Mouse (Mus musculus) neural tube, embryonic 15.5 days (tissue): ENCODE results near the gene Rapgef6. TPM values are rescaled to one million over a fixed set of nuclear protein-coding genes. Genes with fewer than 3 reads are reported as not detected.
A peak's percentile ranks its signal among the peaks of the same experiment; 100 is the strongest.

Experiments
- ATAC-seq: fragments of 200-750 bp; cut with Nextera tagmentation; 2 replicates; pipeline ENCODE4 v1.8.0; 2017; ENCODE audit warnings: mild to moderate bottlenecking, moderate TSS enrichment, moderate library complexity; ENCODE audit not compliant: low FRiP score
- H3K27ac ChIP-seq: fragments of 300-500 bp; sonication (generic); replicated peaks from 2 replicates; pipeline ENCODE4 v1.5.1; 2015; ENCODE audit warnings: mild to moderate bottlenecking, inconsistent platforms
- H3K27me3 ChIP-seq: fragments of 300-500 bp; sonication (generic); replicated peaks from 2 replicates; pipeline ENCODE4 v1.6.1; 2015; ENCODE audit warnings: inconsistent platforms
- H3K36me3 ChIP-seq: fragments of 300-500 bp; sonication (generic); 2 replicates; pipeline ENCODE4 v1.6.1; 2015; ENCODE audit warnings: inconsistent platforms
- H3K4me1 ChIP-seq: fragments of 300-500 bp; sonication (generic); 2 replicates; pipeline ENCODE4 v1.6.1; 2015; ENCODE audit warnings: inconsistent platforms
- H3K4me2 ChIP-seq: fragments of 300-500 bp; sonication (generic); 2 replicates; pipeline ENCODE4 v1.6.1; 2015; ENCODE audit warnings: inconsistent platforms, mild to moderate bottlenecking, moderate library complexity
- H3K4me3 ChIP-seq: fragments of 300-500 bp; sonication (generic); replicated peaks from 2 replicates; pipeline ENCODE4 v1.5.1; 2015; ENCODE audit warnings: mild to moderate bottlenecking, inconsistent platforms
- H3K9ac ChIP-seq: fragments of 300-500 bp; sonication (generic); replicated peaks from 2 replicates; pipeline ENCODE4 v1.6.1; 2015; ENCODE audit warnings: mild to moderate bottlenecking, inconsistent platforms
- H3K9me3 ChIP-seq: fragments of 300-500 bp; sonication (generic); replicated peaks from 2 replicates; pipeline ENCODE4 v1.6.1; 2016; ENCODE audit warnings: inconsistent platforms
- WGBS: fragments of 180-500 bp; shearing (Covaris S2); methylation state at CpG from one replicate; pipeline ENCODE4 v1.1.7; 2015; ENCODE audit warnings: mixed read lengths; 5-methylcytosine and 5-hydroxymethylcytosine counted together
- polyA plus RNA-seq: library from polyadenylated mRNA; unstranded; fragments of >200 nt; fragmentation: Nextera tagmentation; extraction: Ambion mirVana; gene quantifications from 2 replicates; pipeline ENCODE4 v1.2.1, GENCODE M21; 2015

Rapgef6 gene
- polyA plus RNA-seq = 35.9 and 36.5 TPM in 2 replicates

DNA sequence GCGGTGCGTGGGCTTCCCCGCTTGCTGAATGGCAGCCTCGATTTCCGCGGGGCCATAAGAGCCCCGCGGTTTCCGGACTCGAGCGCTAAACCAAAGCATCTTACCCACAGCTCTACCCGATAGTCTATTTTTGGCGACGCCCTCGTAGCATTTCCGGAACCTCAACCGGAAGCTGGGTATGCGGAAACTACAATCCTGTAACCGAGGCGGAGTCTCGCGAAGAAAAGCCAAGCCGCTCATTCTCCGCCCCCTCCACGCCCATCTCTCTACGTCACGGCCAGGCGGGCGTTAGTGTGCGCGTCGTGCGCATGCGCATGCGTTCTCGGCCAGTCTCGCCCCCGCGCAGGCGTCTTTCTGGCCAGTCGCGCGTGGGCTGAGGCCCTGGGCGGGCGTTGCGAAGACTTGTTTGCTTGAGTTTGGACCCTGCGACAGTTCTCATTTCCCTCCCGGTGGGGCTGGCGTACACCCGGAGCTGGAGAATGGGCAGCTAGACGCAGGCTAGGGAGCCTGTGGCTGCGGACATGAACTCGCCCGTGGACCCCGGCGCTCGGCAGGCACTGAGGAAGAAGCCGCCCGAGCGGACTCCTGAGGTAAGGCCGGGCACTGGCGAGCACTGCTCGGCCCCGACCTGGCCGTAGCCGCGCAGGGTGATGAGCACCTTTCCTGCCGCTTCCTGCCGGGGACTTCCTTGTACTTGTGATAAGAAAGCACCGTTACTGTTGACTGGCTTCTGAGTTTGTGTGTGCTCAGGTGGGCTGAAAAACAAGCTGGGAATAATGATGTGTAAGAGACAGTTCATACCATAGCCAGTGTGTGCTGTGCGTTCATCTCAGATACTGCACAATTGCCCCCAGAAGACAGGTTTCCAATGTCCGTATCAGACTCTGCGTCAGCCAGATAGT lies at the start of gene Rapgef6:
Rapgef6 (plus strand) TSS at position 319 of the 902 bp plus-strand sequence.
- ATAC-seq = peak; percentile 98
- Histone ChIP-seq H3K4me2 (peak within 1 kb of the TSS; percentile 72), H3K9ac (peak within 1 kb of the TSS; percentile 82), H3K27ac (peak within 1 kb of the TSS; percentile 93), H3K4me1 (peaks cover 18% of the 10 kb centered on the region), H3K27me3 (no peaks in the 10 kb centered on the region), H3K36me3 (no peaks in the 10 kb centered on the region), H3K4me3 (peak within 1 kb of the TSS; percentile 99), H3K9me3 (no peaks in the 10 kb centered on the region)
- WGBS = under 1% methylated on average over 66 of the region's 73 CpGs

DNA sequence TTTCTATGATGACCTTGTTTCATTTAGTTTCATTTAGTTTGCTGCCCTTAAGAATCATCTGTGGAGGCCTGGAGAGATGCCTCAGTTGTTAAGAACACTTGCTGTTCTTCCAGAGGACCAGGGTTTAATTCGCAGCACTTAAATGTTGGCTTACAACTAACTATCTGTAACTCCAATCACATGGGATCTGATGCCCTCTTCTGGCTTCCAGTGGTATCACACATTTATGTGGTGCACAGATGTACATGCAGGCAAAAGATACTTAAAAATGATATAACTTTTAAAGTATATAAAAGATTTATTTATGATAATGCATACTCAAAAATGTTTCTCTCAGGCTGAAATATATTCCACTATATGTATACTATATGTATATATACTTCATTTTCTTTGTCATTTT lies 44.2 kb upstream of the Rapgef6 start:
- H3K27ac ChIP-seq = no peak overlapping the region
- no peak overlapping the region for H3K9ac ChIP-seq
- H3K4me3 ChIP-seq = no peak overlapping the region
- 94% methylated on average over 1 of the region's 1 CpGs for WGBS
- H3K9me3 ChIP-seq = no peaks in the 10 kb centered on the region
- no peaks in the 10 kb centered on the region for H3K4me1 ChIP-seq
- H3K36me3 ChIP-seq = peaks cover 9% of the 10 kb centered on the region
- H3K4me2 ChIP-seq = no peak overlapping the region
- no peak for ATAC-seq
- no peaks in the 10 kb centered on the region for H3K27me3 ChIP-seq

DNA sequence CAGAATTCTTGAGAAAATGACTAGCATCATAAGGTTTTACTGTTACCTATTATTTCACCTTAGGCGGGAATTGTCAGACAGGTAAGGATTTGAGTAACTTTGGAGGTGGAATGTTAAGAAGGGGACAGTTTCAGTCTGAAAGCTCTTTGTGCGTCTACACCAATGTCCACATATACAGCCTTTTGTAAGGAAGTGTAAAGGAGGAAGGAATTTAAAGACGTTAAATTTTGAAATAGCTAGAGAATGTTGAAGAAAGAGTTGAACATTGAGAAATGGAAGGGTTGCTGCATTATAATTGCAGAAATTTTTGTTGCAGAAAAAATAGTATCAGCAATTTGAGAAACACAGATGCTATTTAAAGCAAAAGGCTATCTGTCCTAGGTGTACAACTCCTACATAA lies 36.6 kb upstream of the Rapgef6 start:
- no peak overlapping the region for H3K4me3 ChIP-seq
- H3K27ac ChIP-seq = no peak overlapping the region
- H3K36me3 ChIP-seq = peaks cover under 1% of the 10 kb centered on the region
- no peak for ATAC-seq
- no peaks in the 10 kb centered on the region for H3K9me3 ChIP-seq
- no peaks in the 10 kb centered on the region for H3K4me1 ChIP-seq
- H3K4me2 ChIP-seq = no peak overlapping the region
- no peaks in the 10 kb centered on the region for H3K27me3 ChIP-seq
- no peak overlapping the region for H3K9ac ChIP-seq
- 92% methylated on average over 3 of the region's 3 CpGs for WGBS

DNA sequence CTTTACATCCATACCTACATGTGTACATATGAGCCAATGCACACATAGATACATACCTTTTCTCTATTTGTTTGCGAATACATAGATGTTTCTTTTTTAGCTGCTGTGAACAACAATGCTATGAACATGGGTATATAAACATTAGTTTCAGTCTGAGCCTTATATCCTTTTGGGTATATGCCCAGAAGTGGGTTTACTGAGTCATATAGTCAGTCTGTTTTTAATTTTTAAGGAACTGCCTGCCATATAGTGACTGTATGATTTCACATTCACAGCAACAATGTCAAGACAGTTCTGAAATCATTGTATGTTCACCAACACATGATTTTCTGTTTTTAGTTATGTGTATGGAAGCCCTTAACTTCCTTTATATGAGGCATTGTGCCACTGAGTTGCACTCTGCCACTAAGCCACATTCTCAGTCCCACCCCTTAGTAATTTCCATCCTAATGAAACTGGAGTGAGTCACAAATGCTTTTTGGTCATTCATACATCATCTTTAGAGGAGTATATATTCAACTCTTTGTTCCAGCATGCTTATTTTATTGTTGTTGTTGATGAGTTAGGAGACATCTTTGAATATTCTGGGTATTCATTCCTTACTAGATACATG lies 30.6 kb upstream of the Rapgef6 start:
- no peaks in the 10 kb centered on the region for H3K9me3 ChIP-seq
- H3K36me3 ChIP-seq = peaks cover 10% of the 10 kb centered on the region; the same call in 1 of the 2 replicates
- H3K4me3 ChIP-seq = no peak overlapping the region
- no peak overlapping the region for H3K4me2 ChIP-seq
- no peaks in the 10 kb centered on the region for H3K27me3 ChIP-seq
- no peak overlapping the region for H3K27ac ChIP-seq
- H3K4me1 ChIP-seq = no peaks in the 10 kb centered on the region
- 96% methylated on average over 1 of the region's 1 CpGs for WGBS
- H3K9ac ChIP-seq = no peak overlapping the region
- no peak for ATAC-seq

DNA sequence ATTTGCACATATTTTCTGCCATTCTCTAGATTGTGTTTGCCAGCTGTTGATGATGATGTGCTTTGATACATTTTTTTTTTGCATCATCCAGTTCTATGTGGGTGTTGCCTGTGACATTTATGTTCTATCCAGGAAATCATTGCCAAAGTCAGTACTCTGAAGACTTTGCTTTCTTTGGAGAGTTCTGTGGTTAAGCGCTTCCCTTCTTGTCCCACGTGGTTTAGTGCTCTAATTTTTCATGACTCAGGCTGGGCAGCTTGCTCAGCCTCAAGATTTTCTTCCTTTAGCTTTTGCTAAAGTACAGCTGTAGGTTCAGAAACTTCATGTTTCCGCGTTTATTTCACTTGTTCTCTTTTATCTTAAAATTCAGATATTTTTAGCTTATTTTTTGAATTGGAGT lies 30.1 kb upstream of the Rapgef6 start:
- no peaks in the 10 kb centered on the region for H3K4me1 ChIP-seq
- no peak overlapping the region for H3K4me2 ChIP-seq
- no peak overlapping the region for H3K9ac ChIP-seq
- H3K36me3 ChIP-seq = peaks cover 10% of the 10 kb centered on the region; the same call in 1 of the 2 replicates
- H3K27me3 ChIP-seq = no peaks in the 10 kb centered on the region
- no peak for ATAC-seq
- 86% methylated on average over 4 of the region's 4 CpGs for WGBS
- H3K4me3 ChIP-seq = no peak overlapping the region
- H3K27ac ChIP-seq = no peak overlapping the region
- no peaks in the 10 kb centered on the region for H3K9me3 ChIP-seq

DNA sequence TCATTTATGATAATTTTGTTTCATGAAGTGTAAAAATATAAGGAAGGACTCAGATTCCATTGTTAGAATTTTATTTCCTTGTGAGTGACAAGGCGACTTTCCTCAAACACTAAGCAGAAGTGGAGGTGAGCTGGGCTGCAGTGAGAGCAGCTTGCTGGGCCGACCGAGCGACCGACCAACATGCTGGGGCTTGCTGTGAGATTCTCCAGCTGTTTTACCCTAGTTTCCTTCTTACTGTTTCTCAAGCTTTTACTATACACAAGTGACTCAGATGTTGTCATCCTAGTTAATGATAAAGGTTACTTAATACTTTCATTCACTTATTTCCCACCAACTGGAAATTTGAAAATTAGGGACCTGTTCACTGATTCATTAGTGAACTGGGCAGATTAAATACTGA lies 22.8 kb upstream of the Rapgef6 start:
- no peak overlapping the region for H3K4me3 ChIP-seq
- no peaks in the 10 kb centered on the region for H3K9me3 ChIP-seq
- no peak overlapping the region for H3K9ac ChIP-seq
- no peak overlapping the region for H3K27ac ChIP-seq
- no peaks in the 10 kb centered on the region for H3K27me3 ChIP-seq
- no peak for ATAC-seq
- 95% methylated on average over 5 of the region's 5 CpGs for WGBS
- no peak overlapping the region for H3K4me2 ChIP-seq
- H3K4me1 ChIP-seq = no peaks in the 10 kb centered on the region
- H3K36me3 ChIP-seq = peaks cover 30% of the 10 kb centered on the region

DNA sequence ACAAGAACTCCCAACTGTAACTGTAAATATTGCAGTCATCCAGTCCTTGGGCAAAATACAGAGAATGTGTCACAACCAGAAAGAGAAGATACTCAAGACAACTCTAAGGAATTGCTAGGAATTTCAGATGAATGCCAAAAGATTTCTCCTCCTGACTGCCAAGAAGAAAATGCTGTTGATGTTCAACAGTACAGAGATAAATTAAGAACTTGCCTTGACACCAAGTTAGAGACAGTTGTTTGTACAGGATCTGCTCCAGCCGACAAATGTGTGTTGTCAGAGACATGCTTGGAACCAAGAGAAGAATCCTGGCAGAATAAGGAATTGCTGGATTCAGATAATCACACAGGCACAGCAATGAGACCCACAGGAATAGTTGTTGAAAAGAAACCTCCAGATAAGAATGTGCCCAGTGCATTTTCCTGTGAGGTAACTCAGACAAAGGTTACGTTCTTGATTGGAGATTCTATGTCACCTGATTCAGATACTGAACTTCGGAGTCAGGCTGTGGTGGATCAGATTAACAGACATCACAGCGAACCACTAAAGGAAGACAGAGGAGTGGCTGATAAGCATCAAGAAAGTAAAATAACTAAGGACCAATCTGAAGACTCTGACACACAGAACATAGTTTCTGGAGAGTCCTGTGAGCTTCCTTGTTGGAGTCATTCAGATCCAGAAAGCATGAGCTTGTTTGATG lies 20.0 kb upstream of the Rapgef6 start:
- no peak overlapping the region for H3K4me3 ChIP-seq
- H3K27me3 ChIP-seq = no peaks in the 10 kb centered on the region
- no peak overlapping the region for H3K9ac ChIP-seq
- WGBS = 93% methylated on average over 4 of the region's 4 CpGs
- H3K27ac ChIP-seq = no peak overlapping the region
- H3K9me3 ChIP-seq = no peaks in the 10 kb centered on the region
- peaks cover 34% of the 10 kb centered on the region for H3K36me3 ChIP-seq
- H3K4me2 ChIP-seq = no peak overlapping the region
- H3K4me1 ChIP-seq = no peaks in the 10 kb centered on the region
- no peak for ATAC-seq

DNA sequence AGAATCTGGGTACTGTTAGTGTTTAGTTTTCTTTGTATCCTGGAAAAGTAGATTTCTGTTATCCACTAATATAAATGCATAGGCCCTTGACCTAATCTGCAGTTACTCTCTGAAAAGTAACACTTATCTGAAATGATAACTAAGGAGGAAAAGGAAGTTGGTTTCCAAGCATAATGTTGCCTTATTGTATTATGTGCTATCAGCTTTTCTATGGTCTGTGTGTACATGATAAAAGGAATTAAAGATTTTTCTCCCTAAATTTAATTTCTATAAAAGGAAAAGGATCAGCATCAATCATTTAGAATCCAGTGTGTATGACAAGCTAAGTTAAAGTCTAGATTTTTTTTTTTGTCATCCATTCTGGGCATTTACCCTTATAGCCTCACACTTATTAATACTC lies 9.1 kb upstream of the Rapgef6 start:
- Histone ChIP-seq H3K4me1 (no peaks in the 10 kb centered on the region), H3K27me3 (no peaks in the 10 kb centered on the region), H3K9me3 (no peaks in the 10 kb centered on the region), H3K27ac (no peak overlapping the region), H3K9ac (no peak overlapping the region), H3K4me2 (no peak overlapping the region), H3K4me3 (no peak overlapping the region), H3K36me3 (peaks cover 15% of the 10 kb centered on the region)
- ATAC-seq = no peak

DNA sequence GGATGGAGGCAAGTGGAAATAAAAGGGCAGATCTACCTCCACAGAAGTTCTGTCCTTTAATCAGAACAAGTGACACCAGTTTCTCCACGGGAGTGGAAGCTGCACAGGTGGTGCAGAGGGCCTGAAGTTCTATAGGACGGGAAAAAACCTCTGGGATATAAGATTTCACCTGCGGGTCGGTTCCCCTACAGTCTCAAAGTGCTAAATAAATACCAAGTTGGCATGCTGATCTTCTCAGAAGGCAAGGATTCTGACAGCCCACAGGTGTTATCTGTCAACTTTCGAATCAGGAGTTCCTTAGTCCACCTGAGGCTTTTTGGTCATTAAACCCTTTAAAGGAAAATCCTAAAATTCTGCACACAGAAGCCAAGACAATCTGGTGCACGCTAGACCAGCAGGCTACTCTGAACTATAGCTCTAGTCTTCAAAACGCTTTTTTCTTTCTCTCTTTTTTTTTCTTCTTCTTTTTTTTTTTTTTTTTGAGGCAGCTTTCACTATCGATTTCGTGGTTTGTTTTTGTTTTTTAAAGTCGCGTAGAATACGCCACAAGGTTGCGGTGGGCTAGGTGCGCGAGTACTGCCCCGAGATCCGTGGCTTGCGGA lies 619 bp upstream of the Rapgef6 start:
- WGBS = 3% methylated on average over 18 of the region's 18 CpGs
- peak; percentile 1; the same call in 1 of the 2 replicates for ATAC-seq
- peaks cover 18% of the 10 kb centered on the region for H3K4me1 ChIP-seq
- H3K4me2 ChIP-seq = peak overlapping the region; percentile 72
- no peaks in the 10 kb centered on the region for H3K27me3 ChIP-seq
- no peaks in the 10 kb centered on the region for H3K36me3 ChIP-seq
- H3K4me3 ChIP-seq = peak overlapping the region; percentile 99
- peak overlapping the region; percentile 93 for H3K27ac ChIP-seq
- no peaks in the 10 kb centered on the region for H3K9me3 ChIP-seq
- H3K9ac ChIP-seq = peak overlapping the region; percentile 62

DNA sequence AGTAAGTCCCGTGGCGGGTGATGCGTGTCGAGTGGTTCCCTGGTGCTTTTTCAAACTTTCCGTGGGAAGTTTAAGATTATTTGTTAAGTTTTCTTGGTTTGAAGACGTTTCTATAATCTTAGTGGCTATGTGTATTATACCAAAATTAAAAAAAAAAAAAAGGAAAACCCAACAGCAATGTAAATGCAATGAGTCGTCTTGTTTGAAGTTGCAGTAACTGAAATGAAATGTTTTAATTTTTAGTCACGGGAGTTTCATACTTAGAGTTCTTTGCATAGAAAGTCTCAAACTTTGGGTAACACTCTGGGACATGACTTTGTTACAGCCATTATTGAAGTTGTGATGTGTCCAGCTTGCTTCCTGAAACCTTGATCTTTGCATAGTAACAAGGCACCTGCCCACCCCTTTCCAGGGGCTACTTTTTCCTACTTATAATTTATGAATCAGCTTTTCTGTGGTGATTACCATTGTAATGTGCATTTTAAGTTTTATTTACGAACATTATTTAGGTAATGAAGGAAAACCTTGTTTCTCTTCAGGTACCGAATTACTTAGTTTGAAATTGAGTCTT lies 869 bp downstream of the Rapgef6 start:
- 15% methylated on average over 10 of the region's 10 CpGs for WGBS
- Histone ChIP-seq H3K36me3 (no peaks in the 10 kb centered on the region), H3K9ac (peak overlapping the region; percentile 82), H3K27me3 (no peaks in the 10 kb centered on the region), H3K4me3 (peak overlapping the region; percentile 99), H3K9me3 (no peaks in the 10 kb centered on the region), H3K27ac (peak overlapping the region; percentile 86), H3K4me2 (peak overlapping the region; percentile 72), H3K4me1 (peaks cover 18% of the 10 kb centered on the region)
- no peak for ATAC-seq

DNA sequence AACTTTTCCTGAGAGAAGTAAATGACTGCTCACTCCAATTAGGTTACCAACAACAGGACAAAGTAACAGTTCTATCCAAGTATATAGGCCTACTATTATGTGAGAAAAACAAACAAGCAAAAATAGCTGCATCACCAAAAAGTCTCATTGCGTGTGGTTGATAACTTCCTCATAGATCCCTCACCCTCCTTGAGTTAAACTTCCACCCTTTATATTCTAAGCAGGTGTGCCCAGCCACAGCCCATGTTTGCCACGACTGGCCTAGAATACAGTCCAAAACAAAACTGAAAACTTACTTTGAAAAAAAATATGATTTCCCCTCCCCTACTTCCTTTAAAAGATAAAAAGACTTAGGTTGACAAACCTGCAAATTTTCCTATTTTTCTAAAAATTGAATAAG lies 5.4 kb downstream of the Rapgef6 start:
- H3K27ac ChIP-seq = no peak overlapping the region
- WGBS = 93% methylated on average over 2 of the region's 2 CpGs

More for the DNA sequence above, 5.4 kb downstream of the Rapgef6 start:
- H3K9ac ChIP-seq = no peak overlapping the region
- no peak overlapping the region for H3K4me3 ChIP-seq
- H3K4me1 ChIP-seq = peaks cover 11% of the 10 kb centered on the region
- no peaks in the 10 kb centered on the region for H3K27me3 ChIP-seq
- ATAC-seq = no peak
- no peaks in the 10 kb centered on the region for H3K9me3 ChIP-seq
- H3K4me2 ChIP-seq = no peak overlapping the region
- no peaks in the 10 kb centered on the region for H3K36me3 ChIP-seq
